Mouse (Mus musculus): ENCODE data around the gene Flywch1. TPM values are rescaled to one million over a fixed set of nuclear protein-coding genes. Genes with fewer than 3 reads are reported as not detected.

Flywch1 gene
- 21.7 TPM for polyA plus RNA-seq (2014; fragmentation: Illumina TruSeq; extraction: RNeasy Lipid Tissue Mini Kit (QIAGEN cat#74804); ENCODE audit: insufficient read depth, low read depth, low replicate concordance)

DNA sequence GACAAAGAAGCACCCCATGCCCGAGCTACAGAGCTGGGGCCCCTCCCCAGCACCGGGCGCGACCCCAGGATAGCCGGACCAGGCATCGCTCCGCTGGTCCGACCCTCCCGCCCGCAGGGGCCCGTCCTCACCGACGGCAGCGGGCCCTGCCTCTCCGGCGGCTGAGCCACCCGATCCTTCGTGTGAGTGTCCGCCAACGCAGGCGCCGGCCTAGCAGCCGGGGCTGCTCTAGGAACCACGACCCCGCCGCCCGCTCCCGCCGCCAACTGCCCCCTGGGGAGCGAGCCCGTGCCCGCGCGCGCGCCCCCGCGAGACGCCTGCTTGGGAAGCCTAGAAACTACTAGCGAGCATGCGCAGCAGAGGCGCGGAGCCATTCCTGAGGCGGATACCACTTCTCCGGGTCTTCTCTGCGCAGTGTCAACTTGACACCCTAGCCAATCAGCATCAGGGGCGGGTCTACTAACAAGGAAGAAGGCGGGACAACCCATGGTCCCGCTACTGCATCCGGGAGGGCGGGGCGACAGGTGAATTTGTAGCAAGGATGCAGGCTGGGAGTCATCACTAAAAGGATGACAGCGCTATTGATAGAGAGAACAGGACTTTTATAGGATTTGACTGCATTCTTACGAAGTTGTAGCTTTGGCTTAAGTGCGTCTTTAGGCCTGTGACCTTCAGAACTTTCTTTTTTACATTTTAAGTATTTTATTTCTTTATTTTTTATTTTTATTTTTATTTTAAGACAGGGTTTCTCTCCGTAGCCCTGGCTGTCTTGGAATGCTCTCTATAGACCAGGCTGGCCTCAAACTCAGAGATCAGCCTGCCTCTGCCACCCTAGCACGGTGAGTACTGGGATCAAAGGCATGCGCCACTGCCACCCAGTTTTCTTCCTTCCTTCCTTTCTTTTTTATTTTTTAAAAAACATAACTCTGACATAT lies at the start of gene Flywch1:
Gene Flywch1, minus strand, starts transcription at position 319 of the 935 bp plus-strand sequence.

DNA sequence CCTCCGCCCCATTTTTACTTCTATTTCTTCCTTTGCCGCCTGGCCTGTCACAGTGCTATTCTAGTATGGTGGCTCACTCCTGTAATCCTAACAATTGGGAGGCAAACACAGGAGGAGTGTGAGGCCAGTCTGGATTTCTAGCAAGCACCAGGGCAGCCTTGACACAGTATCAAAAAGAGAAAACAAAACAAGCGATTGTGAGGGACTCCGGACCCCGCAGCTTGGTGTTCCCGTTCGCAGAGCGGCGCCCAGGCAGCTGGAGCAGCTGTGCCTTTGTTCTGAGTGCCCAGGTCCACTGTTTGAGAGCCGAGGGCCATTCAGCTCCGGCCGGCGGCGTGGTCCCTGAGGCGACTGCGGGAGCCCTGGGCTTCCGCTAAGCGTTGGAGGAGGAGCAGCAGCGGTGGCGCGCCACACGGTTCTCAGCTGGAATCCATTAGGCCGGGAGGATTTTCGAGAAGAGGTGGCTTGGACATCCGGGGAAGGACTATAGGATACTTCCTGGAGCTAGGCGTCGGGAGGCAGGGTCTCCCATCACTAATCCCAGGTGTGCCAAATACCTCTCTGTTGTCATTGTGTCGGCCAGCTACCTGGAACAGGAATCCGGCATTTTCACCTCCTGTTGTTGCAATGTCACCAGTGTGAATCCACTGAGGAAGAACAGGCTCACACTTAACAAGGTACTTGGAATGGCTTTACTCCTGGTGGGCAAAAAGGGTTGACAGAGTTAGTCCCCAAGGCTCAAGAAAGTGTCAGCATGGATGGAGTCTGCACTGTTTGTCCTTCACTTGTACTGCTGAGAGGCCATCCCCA lies 19.1 kb upstream of the Flywch1 start, which contains the start of gene Srrm2:
Gene Srrm2, plus strand, starts transcription at position 264 of the 810 bp plus-strand sequence.

GRCm38 (mm10) chr17:23785561-23786471 lies 14.4 kb upstream of the Flywch1 start, which contains the start of gene Flywch2:
Gene Flywch2, minus strand, starts transcription at chr17:23786081.

DNA sequence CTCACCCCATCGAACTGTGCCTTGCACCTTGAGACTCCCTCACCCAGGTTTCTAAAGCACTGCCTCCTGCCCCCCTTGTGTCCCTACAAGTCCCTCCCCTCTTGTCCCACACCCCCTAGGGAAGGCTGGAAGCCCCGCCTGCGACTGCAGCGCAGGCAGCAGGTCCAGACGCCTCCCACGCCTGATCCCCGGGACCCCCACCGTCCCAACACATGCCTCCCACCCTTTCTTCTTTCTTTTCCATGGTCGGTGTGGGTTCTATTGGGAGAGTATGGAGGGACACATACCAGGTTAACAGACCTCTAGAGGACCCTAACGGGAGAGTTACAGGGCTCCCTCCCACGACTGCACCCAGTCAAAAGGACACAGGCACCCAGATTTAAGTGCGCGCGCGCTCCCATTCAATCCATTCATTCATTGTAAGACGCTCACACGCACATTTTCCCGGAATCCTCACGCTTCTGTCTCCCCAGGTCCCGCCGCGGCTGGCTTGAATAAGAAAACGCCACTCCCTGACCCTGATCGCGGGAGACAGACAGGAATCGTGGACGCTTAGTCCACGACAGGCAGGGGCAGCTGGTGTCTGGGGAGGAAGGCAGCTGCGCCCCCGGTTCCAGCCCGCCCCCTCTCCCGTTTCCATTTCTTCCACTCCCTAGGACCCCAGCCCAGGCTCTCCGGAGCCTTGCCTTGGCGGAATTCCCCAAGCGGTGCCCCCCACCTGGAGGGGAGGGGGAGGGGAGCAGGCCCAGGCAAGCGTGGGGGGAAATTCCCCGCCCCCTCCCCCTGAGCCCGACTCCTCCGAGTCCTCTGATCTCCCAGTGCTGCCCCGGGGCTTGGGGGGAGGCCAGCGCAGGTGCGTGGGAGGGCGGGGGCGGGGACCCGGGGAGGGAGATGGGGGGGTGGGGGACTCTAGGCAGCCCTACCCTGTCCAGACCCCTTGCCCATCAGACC lies 25.8 kb downstream of the Flywch1 start, which contains the start of gene Kremen2:
Gene Kremen2, minus strand, starts transcription at position 533 of the 951 bp plus-strand sequence.

GRCm38 (mm10) chr17:23740598-23741021 lies 30.8 kb downstream of the Flywch1 start, which contains the start of gene Paqr4:
Gene Paqr4, minus strand, starts transcription at chr17:23740867.

DNA sequence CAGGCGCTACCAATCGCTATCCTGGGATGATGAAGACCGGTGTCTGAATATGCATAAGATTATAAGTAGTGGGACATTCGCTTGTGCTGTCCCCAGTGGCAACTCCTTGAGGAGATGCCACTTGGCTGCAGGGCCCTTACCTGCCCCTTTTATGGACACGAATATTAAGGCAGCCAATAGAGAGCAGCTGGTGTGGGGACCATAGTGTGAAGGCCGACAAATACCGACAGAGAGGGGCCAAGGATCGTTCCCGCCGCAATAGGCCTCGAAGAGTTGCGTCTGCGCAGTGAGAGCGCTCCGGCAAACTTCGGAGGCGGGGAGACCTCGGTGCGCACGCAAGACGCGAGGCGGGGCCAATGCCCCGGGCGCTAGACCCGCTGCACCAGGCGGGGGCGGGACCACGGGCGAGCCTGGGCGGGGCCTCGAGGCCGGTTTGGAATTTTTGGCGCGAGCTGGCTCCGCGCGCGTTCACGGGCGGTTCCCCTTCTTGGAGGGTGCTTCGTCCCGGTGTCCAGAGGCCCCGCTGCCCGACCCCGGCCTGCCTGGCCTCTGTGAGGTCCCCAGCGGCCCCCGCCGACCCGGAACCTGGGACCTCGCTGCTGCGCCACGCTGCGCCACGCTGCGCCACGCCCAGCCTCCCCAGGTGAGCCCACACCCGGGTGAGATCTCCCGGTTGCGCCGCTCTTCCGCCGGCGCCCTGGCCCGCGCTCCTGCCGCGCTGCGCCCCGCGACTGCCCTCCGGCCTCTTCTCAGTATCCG lies 45.2 kb downstream of the Flywch1 start, which contains the start of gene Pkmyt1:
Gene Pkmyt1, plus strand, starts transcription at position 338 of the 759 bp plus-strand sequence.

DNA sequence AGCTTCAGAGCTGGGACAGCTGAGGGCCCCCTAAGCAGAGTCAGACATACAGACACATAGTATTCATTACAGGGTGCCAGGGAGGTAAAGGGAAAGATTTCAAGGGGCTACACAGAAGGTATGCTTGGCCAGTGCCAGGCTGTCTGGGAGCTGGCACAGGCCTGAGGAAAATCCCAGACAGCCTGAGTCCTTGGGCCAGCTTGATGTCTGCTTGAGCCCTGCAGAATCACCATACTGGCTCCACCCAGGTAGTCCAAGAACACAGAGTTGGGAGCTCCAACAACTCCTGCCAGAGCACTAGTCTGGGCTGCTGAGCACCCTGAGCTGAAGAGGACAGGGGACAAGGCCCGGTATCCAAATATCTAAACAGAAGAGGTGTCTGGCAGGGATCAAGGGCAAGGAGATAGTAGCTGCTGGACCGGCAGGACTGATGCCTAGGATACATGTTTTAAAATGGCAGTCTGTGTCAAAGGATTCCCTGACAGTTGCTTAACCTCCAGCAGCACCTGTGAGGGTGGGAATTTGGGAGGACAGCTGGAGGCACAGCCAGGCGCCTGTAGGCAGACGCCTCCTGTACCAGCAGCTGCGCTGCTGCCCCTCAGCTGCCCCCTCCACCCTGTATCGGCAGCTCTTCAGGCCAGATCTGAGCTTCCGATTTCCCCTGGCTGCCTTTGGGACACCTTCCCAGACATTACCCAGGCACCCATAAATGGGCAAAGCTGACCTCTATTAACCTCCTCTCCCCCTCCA lies 48.9 kb downstream of the Flywch1 start, which contains the start of gene 1520401A03Rik:
Gene 1520401A03Rik, minus strand, starts transcription at position 408 of the 750 bp plus-strand sequence.

Other genes with a start within 250 kb of the Flywch1 start
- gene Zfp213, start 207.4 kb downstream of the Flywch1 start, polyA plus RNA-seq (2014; fragmentation: Illumina TruSeq; extraction: RNeasy Lipid Tissue Mini Kit (QIAGEN cat#74804); ENCODE audit: insufficient read depth, low read depth, low replicate concordance) = 4.9 TPM
- gene Zfp13, start 172.1 kb downstream of the Flywch1 start, polyA plus RNA-seq (2014; fragmentation: Illumina TruSeq; extraction: RNeasy Lipid Tissue Mini Kit (QIAGEN cat#74804); ENCODE audit: insufficient read depth, low read depth, low replicate concordance) = 5.4 TPM
- not detected for gene Zscan10, start 170.7 kb downstream of the Flywch1 start, polyA plus RNA-seq (2014; fragmentation: Illumina TruSeq; extraction: RNeasy Lipid Tissue Mini Kit (QIAGEN cat#74804); ENCODE audit: insufficient read depth, low read depth, low replicate concordance)
- gene Mmp25, start 126.3 kb downstream of the Flywch1 start, polyA plus RNA-seq (2014; fragmentation: Illumina TruSeq; extraction: RNeasy Lipid Tissue Mini Kit (QIAGEN cat#74804); ENCODE audit: insufficient read depth, low read depth, low replicate concordance) = 0.27 TPM
- gene Bicdl2, start 111.1 kb downstream of the Flywch1 start, polyA plus RNA-seq (2014; fragmentation: Illumina TruSeq; extraction: RNeasy Lipid Tissue Mini Kit (QIAGEN cat#74804); ENCODE audit: insufficient read depth, low read depth, low replicate concordance) = 4.0 TPM
- 190 TPM for gene Hcfc1r1, start 98.0 kb downstream of the Flywch1 start, polyA plus RNA-seq (2014; fragmentation: Illumina TruSeq; extraction: RNeasy Lipid Tissue Mini Kit (QIAGEN cat#74804); ENCODE audit: insufficient read depth, low read depth, low replicate concordance)
- 13.9 TPM for gene Thoc6, start 97.7 kb downstream of the Flywch1 start, polyA plus RNA-seq (2014; fragmentation: Illumina TruSeq; extraction: RNeasy Lipid Tissue Mini Kit (QIAGEN cat#74804); ENCODE audit: insufficient read depth, low read depth, low replicate concordance)
- 52.6 TPM for gene Tnfrsf12a, start 94.1 kb downstream of the Flywch1 start, polyA plus RNA-seq (2014; fragmentation: Illumina TruSeq; extraction: RNeasy Lipid Tissue Mini Kit (QIAGEN cat#74804); ENCODE audit: insufficient read depth, low read depth, low replicate concordance)
- gene Cldn6, start 92.4 kb downstream of the Flywch1 start, polyA plus RNA-seq (2014; fragmentation: Illumina TruSeq; extraction: RNeasy Lipid Tissue Mini Kit (QIAGEN cat#74804); ENCODE audit: insufficient read depth, low read depth, low replicate concordance) = 0.33 TPM
- gene Cldn9, start 87.6 kb downstream of the Flywch1 start, polyA plus RNA-seq (2014; fragmentation: Illumina TruSeq; extraction: RNeasy Lipid Tissue Mini Kit (QIAGEN cat#74804); ENCODE audit: insufficient read depth, low read depth, low replicate concordance) = not detected
- not detected for gene 1520401A03Rik, start 48.8 kb downstream of the Flywch1 start, polyA plus RNA-seq (2014; fragmentation: Illumina TruSeq; extraction: RNeasy Lipid Tissue Mini Kit (QIAGEN cat#74804); ENCODE audit: insufficient read depth, low read depth, low replicate concordance)
- 4.5 TPM for gene Pkmyt1, start 45.3 kb downstream of the Flywch1 start, polyA plus RNA-seq (2014; fragmentation: Illumina TruSeq; extraction: RNeasy Lipid Tissue Mini Kit (QIAGEN cat#74804); ENCODE audit: insufficient read depth, low read depth, low replicate concordance)
- gene Paqr4, start 30.7 kb downstream of the Flywch1 start, polyA plus RNA-seq (2014; fragmentation: Illumina TruSeq; extraction: RNeasy Lipid Tissue Mini Kit (QIAGEN cat#74804); ENCODE audit: insufficient read depth, low read depth, low replicate concordance) = 16.5 TPM
- gene Kremen2, start 25.8 kb downstream of the Flywch1 start, polyA plus RNA-seq (2014; fragmentation: Illumina TruSeq; extraction: RNeasy Lipid Tissue Mini Kit (QIAGEN cat#74804); ENCODE audit: insufficient read depth, low read depth, low replicate concordance) = 0.32 TPM
- gene Flywch2, start 14.5 kb upstream of the Flywch1 start, polyA plus RNA-seq (2014; fragmentation: Illumina TruSeq; extraction: RNeasy Lipid Tissue Mini Kit (QIAGEN cat#74804); ENCODE audit: insufficient read depth, low read depth, low replicate concordance) = 11.3 TPM
- 98.6 TPM for gene Srrm2, start 18.9 kb upstream of the Flywch1 start, polyA plus RNA-seq (2014; fragmentation: Illumina TruSeq; extraction: RNeasy Lipid Tissue Mini Kit (QIAGEN cat#74804); ENCODE audit: insufficient read depth, low read depth, low replicate concordance)
- 496 TPM for gene Elob, start 57.5 kb upstream of the Flywch1 start, polyA plus RNA-seq (2014; fragmentation: Illumina TruSeq; extraction: RNeasy Lipid Tissue Mini Kit (QIAGEN cat#74804); ENCODE audit: insufficient read depth, low read depth, low replicate concordance)
- not detected for gene Prss33, start 64.5 kb upstream of the Flywch1 start, polyA plus RNA-seq (2014; fragmentation: Illumina TruSeq; extraction: RNeasy Lipid Tissue Mini Kit (QIAGEN cat#74804); ENCODE audit: insufficient read depth, low read depth, low replicate concordance)
- not detected for gene Prss32, start 72.3 kb upstream of the Flywch1 start, polyA plus RNA-seq (2014; fragmentation: Illumina TruSeq; extraction: RNeasy Lipid Tissue Mini Kit (QIAGEN cat#74804); ENCODE audit: insufficient read depth, low read depth, low replicate concordance)
- 0.25 TPM for gene Prss41, start 72.6 kb upstream of the Flywch1 start, polyA plus RNA-seq (2014; fragmentation: Illumina TruSeq; extraction: RNeasy Lipid Tissue Mini Kit (QIAGEN cat#74804); ENCODE audit: insufficient read depth, low read depth, low replicate concordance)
- not detected for gene Prss21, start 96.5 kb upstream of the Flywch1 start, polyA plus RNA-seq (2014; fragmentation: Illumina TruSeq; extraction: RNeasy Lipid Tissue Mini Kit (QIAGEN cat#74804); ENCODE audit: insufficient read depth, low read depth, low replicate concordance)
- not detected for gene Dcpp1, start 109.3 kb upstream of the Flywch1 start, polyA plus RNA-seq (2014; fragmentation: Illumina TruSeq; extraction: RNeasy Lipid Tissue Mini Kit (QIAGEN cat#74804); ENCODE audit: insufficient read depth, low read depth, low replicate concordance)
- not detected for gene Dcpp2, start 109.3 kb upstream of the Flywch1 start, polyA plus RNA-seq (2014; fragmentation: Illumina TruSeq; extraction: RNeasy Lipid Tissue Mini Kit (QIAGEN cat#74804); ENCODE audit: insufficient read depth, low read depth, low replicate concordance)
- gene Dcpp3, start 145.9 kb upstream of the Flywch1 start, polyA plus RNA-seq (2014; fragmentation: Illumina TruSeq; extraction: RNeasy Lipid Tissue Mini Kit (QIAGEN cat#74804); ENCODE audit: insufficient read depth, low read depth, low replicate concordance) = not detected
- not detected for gene Sbp, start 170.1 kb upstream of the Flywch1 start, polyA plus RNA-seq (2014; fragmentation: Illumina TruSeq; extraction: RNeasy Lipid Tissue Mini Kit (QIAGEN cat#74804); ENCODE audit: insufficient read depth, low read depth, low replicate concordance)
- not detected for gene Sbpl, start 183.7 kb upstream of the Flywch1 start, polyA plus RNA-seq (2014; fragmentation: Illumina TruSeq; extraction: RNeasy Lipid Tissue Mini Kit (QIAGEN cat#74804); ENCODE audit: insufficient read depth, low read depth, low replicate concordance)
- 0.35 TPM for gene Prss30, start 209.0 kb upstream of the Flywch1 start, polyA plus RNA-seq (2014; fragmentation: Illumina TruSeq; extraction: RNeasy Lipid Tissue Mini Kit (QIAGEN cat#74804); ENCODE audit: insufficient read depth, low read depth, low replicate concordance)
- gene Prss22, start 226.5 kb upstream of the Flywch1 start, polyA plus RNA-seq (2014; fragmentation: Illumina TruSeq; extraction: RNeasy Lipid Tissue Mini Kit (QIAGEN cat#74804); ENCODE audit: insufficient read depth, low read depth, low replicate concordance) = not detected